Mouse (Mus musculus) natural killer cell, adult 2 months (primary cell): Measurements from ENCODE around the gene Klhl31.

Source experiments
- DNase-seq, 2 experiments: peaks; one replicate each; pipeline ENCODE4 v3.0.0; 2022; ENCODE audit warnings: low spot score in 2 of 2

The Klhl31 gene

GRCm38 (mm10) chr9:77703476-77703875, 67.2 kb downstream of the Klhl31 start:
- DNase-seq, result no peak

- DNase-seq, result no peak
Measured at GRCm38 (mm10) chr9:77704108-77704507, 67.8 kb downstream of the Klhl31 start.

- no peak for DNase-seq
Measured at GRCm38 (mm10) chr9:77706515-77706914, 70.2 kb downstream of the Klhl31 start.

- no peak for DNase-seq
Measured at GRCm38 (mm10) chr9:77707433-77708139, 71.3 kb downstream of the Klhl31 start.

- DNase-seq, result no peak
Measured at GRCm38 (mm10) chr9:77708950-77709349, 72.7 kb downstream of the Klhl31 start.
